Mouse (Mus musculus): ENCODE measurements at regions not wholly inside any gene's neighbourhood (a gene's known extent, or its start where the extent isn't known, plus 50 kb on each side); places are given as distances from the start of the nearest gene placed in this dataset.

DNA sequence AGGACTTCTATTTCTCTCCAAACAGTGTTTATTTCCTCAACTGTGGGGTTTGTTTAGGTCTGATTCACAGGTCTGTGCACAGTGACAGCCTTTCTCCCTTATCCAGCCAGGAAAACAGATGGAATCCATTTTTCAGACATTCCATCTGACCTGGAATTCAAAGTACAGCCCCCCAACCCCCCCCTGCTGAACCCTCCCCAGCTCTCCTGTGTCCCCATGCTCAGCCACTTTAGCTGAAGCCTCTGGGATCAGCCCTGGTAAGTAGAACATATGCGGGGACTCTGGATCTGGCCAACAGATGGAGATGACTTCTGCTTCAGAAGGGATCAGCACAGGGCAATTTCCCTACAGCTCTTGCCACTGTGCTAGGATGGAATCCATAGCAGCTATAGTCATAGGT, 674.2 kb downstream of the Fat4 start:
- intact Hi-C loops (cut with DNase I), result no loop called here

DNA sequence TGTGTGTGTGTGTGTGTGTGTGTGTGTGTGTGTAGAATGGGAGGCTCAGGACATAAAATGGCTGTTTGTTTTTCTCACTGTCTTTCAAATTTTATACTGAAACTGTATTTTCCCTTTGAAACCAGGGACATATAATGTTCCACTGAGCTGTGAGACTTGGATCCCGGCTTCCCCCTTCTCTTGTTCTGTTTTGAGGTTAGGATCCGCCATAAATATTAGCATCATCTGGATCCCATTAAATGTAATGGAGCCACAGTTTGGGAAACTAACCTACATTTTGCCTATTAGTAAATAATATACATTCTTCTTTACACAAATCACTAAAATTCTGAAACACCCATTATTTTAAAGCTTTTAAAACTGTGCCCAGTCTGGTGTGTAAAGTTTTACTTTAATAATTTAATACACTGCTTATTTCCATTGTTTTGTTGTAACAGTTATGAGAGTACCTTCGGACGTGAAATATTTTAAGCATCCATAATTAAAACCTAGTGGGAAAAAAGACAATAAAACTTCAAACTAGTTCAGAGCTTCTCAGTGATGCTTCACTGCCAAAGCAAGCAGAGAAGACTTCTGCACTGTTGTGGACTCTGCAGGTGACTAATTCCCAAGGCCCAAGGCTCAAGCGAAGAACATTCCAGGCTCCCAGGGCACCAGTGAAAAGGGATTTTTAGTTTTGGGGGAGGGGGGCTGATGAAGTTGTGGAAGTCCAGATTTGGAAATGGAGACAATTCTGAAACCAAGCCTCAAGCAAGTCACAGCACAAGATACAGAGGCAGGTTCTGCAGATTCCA, 684.9 kb downstream of the Fat4 start:
- intact Hi-C loops (cut with DNase I), result no loop called here

DNA sequence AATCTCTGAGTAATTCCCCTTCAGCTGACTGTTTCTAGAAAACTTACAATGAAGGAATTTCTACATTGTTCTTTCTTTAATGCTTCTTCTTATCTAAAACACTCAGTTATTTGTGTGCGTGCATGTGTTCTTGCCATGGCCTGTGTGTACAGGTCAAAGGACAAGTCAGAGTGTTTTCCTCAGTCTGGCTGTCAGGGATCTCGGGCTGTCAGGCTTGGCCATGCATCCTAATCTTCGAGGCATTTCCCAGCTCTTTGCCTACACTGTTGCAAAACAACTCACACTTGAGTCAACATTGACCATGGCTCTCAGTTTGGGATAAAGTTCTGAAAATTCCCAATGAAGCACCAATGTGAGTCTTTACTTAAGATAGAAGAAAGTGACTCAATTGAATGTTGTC, 688.5 kb downstream of the Fat4 start:
- intact Hi-C loops (cut with DNase I), result no loop called here

DNA sequence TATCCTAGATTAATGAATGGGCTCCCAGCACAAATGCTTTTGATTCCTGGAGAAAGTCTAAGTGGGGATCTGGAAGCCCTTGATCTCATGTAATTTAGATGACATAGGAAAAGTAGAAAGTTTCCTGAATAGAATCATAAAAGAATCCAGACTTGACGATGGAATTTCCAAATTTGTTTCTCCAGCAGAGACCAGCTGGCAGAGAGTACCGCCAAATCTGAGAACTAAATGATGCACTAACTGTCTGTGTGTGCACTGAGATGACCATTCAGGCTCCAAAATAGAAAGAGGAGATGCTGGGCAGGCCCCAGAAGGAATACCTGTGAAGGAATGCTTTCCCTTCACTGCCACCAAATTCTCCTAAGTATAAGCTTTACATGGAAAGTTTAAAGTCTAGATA, 704.6 kb downstream of the Fat4 start:
- intact Hi-C loops (cut with DNase I), result no loop called here

DNA sequence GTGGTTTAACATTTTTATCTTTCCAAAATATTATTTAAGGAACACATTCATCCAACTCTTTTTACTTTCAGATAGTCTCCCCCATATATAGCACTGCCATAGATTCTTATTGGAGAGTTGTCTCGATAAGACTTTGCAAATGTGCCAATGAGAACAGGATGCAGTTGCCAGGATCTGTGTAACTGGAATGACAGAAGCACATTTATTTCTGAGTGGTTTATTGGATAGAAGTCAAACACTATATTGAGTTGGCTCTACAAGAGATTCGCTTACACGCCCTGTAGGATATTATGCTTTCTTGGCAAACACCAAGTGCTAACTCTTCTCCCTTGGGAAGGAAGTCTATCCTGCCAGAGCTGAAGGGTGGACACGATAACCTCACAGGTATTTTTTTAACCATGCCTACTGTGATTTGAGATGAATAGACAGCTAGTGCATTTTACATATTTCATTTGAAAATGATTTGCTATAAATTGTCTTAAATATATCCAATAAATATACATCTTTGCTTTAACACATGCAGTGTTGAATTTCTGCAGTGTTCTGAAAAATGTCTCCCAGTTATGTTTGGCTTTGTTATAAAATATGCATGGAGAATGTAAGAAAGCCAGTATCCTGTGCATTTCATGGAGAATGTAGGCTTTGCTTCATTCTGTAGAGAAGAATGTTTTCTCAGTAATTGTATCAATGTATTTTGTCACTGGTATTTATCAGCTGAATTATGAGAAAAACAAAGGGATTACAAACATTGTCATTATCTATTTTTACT, 705.8 kb downstream of the Fat4 start:
- intact Hi-C loops (cut with DNase I), result no loop called here

DNA sequence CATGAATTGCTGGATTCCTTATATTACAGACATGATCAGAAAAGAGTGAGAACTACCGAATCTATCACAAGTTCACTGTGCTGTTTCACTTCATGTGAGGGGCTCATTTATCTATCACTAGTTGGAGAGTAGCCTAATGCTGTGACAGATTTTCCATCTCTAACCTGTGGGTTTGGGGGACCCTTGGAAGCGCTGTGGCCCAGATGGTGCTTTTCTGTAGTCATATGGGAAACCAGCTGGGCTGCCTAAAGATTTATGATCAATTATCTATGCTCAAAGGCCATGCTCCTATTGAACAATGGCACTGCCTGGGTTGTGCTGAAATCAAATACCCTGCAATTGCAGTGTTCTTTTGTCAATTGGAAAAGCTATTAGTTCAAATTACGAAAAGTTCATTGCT, 723.2 kb downstream of the Fat4 start:
- intact Hi-C loops (cut with DNase I), result no loop called here

DNA sequence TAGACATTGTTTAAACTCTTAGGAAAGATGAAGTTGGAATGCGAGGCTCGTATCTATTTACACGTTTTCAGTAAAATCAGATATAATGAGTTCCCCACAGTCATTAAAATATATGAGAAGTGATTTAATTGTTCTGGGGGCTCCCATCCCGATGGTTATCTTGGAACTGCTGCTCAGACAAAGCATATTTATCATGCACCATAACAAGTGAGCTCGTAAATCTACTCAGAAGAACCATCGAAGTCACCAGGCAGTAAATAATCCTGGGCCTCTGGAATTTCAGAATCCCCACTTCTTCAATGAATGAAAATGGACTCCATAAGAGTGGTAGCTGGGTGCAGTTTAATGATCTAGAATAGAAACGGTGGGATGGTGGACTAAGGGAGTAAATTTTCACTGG, 725.7 kb downstream of the Fat4 start:
- intact Hi-C loops (cut with DNase I), result no loop called here

DNA sequence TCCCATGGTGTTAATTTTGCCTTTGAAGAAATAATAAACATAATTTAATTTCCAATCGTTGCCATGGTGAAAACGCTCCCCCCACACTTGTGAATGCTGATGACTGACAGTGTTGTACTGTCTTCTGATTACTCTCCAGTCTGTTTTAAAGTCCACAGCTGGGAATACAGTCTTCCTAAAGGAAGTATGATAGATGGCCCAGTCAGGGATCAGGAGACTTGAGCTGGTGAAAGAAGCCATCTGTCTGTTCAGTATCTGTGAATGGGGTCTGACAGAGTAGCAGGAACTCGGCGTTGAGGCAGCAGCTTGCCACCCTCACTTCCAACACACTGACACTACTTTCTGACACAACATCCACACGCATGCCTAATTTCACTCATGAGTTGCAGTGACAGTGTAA, 751.2 kb downstream of the Fat4 start:
- intact Hi-C loops (cut with DNase I), result no loop called here

DNA sequence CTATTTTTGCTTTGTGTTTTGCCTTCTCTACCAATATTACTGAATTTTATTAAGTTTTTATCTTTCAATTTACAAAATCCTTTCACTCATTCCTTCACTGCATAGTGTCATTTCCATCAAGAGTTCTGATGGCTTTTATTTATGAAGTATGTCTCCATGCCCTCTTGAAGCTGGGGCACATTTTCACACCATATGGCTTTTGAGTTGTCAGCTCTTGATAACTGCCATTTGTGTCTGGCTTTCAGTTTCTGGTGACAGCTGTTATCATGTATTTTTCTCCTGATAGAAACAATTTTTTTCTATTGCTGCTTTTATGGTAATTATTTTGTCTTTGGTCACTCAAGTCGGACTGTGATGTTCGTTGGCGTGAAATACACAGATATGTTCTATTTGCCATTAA, 756.5 kb downstream of the Fat4 start:
- intact Hi-C loops (cut with DNase I), result no loop called here

DNA sequence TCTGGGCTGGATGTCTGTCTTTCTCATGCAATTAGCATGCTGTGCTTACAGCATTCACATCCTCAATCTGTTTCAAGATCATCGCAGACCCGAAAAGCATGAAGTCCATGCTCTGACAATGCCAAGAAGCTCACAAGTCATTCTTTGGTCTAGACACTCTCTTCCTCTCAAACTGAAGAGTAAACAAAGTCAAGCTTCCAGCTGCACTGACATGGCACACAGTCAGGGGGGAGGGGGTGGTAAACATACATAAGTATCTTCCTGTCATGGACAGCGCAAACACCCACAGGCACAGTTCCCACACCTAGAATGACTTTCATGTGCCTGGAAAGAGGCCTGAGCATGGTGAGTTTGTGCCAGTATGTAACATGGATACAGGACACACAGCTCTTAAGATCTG, 780.1 kb downstream of the Fat4 start:
- intact Hi-C loops (cut with DNase I), result no loop called here

DNA sequence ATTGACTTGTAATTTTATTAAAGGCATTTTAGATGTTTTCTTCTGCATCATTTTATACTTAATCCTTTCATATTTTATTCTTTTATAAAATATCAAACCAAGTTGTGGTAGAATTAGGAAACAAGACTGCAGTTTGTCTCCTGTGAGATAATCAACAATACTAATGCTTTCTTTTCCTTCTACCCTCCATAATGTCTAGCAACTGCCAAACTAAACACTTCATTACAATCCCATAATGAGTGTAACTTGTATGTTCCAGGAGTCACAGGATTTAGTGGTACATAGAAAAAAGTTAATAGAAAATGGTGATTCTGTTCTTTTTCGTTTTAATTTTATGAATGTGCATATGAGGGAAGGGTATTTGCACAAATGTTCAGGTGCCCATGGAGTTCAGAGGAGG, 782.4 kb downstream of the Fat4 start:
- intact Hi-C loops (cut with DNase I), result no loop called here

DNA sequence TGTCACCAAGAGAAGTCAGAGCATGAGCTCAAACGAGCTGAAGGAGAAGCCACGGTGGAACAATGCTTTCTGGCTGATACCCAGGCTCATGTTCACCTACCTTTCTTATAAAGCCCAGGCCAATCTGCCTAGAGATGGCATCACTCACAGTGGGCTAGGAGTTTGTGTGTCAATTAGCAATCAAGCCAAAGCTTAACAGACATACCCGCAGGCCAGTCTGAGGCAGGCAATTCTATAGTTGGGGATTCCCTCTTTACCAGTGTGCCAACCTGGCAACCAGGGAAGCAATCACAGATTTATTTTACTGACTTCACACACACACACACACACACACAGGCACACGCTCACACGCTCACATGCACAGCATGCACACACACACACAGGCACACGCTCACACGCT, 787.3 kb downstream of the Fat4 start:
- intact Hi-C loops (cut with DNase I), result no loop called here

DNA sequence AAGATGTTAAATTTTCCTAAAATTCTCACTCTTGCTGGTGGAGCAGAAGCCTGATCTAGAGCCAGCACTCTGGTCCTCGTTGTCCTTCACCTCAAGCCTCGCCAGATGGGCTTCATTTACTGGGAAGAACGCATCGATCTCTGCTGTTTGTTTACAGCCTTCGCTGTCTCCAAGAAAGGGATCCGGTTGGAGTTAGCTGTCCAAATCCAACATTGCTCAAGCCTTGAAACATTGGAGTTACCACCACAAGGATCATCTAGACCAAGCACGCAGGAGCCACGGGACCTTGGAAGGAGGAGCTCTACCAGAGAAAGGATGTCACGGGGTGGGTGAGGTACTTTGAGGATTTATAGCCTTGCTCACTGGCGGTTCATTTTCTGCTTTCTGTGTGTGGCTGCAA, 788.2 kb downstream of the Fat4 start:
- intact Hi-C loops (cut with DNase I), result no loop called here

DNA sequence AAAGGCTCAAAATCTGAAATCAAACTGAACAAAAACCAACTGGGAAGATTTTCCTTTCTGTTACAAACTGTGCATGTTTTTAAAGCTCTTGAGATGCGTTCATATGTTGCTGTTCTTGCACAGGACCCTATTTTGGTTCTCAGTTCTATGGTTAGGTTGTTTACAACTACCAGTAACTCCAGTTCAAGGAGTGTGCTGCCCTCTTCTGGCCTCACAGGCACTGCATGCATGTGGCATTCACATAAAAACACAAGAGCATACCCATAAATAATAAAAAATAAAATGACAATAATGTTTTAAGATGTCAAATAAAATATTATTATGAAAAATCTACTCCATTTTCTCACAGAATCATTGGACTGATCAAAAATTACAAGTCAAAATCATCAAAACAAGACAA, 818.9 kb downstream of the Fat4 start:
- intact Hi-C loops (cut with DNase I), result loop anchor here (10.0 kb wide), 1 partner anchor 821 kb away; the partner anchor contains the start of gene Fat4

DNA sequence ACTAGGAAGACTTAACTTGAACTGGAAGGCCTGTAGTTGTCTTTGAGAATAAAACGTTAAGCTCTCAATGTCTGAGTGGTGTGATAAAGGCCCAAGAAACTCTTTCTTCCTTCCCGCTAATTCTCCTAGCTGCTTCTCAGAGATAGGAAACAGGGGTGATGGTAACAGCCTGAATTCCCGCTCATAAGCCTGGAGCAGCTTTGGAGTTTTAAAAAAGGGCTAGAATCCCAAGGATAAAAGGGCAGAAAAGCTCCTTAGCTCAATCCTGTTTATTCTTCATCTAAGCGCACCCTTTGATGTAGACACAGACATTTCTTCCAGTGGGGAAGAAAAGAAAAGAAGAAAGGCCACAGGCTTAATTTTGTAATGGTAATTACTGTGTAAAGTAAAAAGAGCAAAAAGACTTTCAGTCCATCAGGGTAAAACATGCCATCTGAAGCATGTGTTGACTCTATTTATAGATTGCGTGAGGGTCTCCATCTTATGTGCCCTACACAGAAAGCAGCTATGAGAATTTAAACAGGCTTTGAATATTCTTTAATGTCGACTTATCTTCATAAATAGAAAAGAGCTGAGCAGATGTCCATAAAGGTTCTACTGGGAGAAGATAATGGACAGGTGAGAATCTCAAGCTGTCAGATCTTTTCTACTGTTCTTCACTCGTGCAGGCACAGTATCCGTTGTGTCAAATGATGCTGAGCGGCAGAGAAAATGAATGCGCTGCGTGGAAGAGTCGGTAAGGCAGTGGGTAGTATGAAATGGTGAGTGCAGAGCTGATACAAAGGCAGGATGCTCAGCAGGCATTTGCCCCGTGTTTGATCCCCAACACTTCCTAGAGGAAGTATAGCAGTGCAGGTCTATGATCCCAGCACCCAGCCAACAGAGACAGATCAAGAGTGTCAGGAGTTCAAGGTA, 818.0 kb upstream of the Intu start:
- intact Hi-C loops (cut with DNase I), result no loop called here

DNA sequence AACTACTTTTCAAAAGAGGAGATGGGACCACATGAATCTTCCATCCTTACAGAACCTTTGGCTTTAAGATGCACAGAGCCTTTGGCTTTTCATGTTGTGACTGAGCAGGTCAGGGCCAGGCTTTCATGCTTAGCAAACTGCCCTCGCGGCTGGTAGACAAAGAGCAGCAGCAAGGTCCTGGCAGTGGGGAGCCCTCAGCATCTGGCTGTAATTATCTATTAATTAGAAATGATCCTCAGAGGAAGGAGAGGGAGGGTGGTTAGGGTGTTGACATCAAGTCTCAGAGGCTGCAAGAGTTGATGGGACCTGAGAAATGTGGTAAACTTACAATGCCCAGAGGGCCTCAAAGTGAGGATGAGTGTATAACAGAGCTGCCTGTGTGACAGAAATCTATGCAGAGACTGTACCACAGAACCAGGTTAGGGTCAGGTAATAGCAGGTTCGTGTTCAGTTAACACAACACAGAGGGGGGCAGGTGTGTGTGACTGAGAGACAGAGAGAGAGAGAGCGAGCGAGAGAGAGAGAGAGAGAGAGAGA, 817.0 kb upstream of the Intu start:
- intact Hi-C loops (cut with DNase I), result no loop called here

DNA sequence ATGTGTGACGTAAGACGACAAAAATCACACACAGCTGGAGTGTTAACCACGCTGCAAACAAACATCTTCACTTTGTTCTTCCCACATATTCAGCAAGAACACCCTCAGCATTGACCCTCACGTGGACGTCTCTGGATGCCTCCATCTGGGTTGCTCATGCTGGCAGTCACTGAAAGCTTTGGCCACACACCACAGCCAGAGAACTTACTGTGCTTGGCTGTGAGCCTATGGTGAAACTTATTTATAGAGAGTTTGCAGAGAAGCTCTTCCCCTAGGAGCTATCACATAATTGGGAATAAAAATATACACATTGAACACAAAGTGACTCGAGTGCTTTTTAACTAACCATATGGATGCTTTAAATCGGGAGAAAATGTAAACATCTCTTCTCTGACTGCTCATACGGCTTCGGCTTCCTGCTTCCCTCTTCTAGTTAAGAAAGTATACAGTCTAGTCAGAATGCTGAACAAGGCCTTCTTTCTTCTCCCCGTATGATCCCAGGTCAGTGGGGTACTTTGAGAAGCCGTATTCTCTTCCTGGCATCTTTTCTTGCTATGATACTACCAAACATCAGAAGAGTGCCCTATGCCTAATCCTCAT, 812.0 kb upstream of the Intu start:
- intact Hi-C loops (cut with DNase I), result no loop called here

DNA sequence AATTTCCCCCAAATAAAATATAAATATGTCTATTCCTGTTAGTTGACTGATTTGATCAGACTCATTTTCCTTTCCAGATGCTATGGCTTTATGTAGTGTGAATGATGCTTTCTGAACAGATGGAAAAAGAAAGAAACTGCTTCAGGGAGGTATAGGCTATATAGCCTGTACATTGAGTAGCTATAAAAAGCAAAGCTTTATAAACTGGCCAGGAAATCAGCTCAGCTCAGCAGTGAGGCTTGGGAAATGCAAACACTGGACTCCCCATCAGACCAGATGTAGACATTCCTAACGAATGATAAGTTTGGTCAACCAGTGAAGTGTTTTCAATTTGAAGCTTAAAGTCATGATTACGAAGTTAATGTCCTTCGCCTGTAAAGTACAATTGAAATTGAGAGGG, 805.3 kb upstream of the Intu start:
- intact Hi-C loops (cut with DNase I), result no loop called here

DNA sequence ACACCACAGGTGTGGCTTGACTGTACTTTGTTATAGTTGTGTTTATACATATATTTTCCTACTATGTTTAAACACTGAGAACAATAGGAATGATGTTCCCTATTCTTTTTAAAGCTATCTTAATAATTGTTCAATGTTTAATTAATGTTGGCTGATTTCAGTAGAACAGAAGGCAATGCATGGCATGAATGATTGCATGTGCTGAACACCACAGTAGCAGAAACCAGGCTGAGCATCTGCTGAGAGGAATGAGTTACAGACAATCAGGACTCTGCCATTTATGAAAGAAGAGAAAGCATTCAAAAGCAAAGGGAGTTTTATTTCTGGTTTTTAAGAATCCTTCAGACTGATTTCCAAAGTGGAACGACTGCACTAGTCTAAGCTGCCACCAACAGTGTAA, 794.4 kb upstream of the Intu start:
- intact Hi-C loops (cut with DNase I), result no loop called here

DNA sequence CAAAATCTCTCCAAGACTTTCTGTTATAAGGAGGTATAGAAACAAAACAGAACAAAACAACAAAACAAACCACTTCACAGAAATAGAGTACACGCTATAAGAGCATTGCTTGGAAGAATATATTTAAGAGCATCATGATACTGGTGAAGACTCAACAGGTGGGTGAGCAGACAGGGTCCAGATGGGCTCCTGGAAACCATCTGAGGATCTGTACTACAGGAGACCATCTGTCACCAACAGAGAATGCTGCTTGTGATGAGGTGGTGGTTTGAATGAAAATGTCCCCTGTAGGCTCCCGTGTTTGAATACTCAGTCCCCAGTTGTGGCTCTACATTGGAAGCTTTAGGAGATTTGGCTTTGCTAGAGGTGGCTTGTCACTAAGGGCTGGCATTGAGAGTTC, 785.1 kb upstream of the Intu start:
- intact Hi-C loops (cut with DNase I), result no loop called here

DNA sequence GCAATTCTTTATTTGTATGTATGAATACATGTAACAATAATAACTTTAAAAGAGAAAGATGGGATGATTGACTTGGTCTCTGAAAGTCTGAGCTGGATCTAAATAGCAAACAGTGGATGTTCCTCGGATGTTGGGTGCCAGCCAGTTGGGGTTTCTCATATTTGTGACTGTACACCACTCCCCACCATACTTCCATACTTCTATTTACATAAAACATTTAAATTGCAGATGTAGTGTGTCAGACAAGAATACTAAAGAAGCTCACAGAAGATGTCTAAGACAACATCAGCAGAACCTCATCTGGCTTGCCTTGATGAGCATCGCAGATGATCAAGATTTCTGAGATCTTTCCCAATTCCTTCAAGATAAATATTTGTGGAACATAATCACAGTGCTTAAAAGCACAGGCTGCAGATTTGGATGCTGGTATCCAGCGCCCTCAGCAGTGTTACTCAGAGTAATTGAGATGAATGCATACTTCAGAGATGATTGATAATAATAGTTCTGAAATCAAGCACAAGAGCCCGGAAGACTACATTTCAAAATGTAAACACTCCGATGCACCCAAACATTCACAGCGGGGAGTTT, 762.0 kb upstream of the Intu start:
- intact Hi-C loops (cut with DNase I), result no loop called here
